Mouse (Mus musculus) midbrain, embryonic 14.5 days (tissue): Measurements from ENCODE around the gene Fancd2os. TPM values are rescaled to one million over a fixed set of nuclear protein-coding genes. Genes with fewer than 3 reads are reported as not detected.

Source experiments
- ATAC-seq: fragments of 200-750 bp; cut with Nextera tagmentation; 2 replicates; pipeline ENCODE4 v1.8.0; 2017; ENCODE audit warnings: moderate number of reproducible peaks, moderate library complexity; ENCODE audit not compliant: low FRiP score, low TSS enrichment
- DNase-seq: peaks from one replicate; pipeline ENCODE4 v3.0.0-alpha.2; 2015
- H3K27ac ChIP-seq: fragments of 300-500 bp; sonication (generic); replicated peaks from 2 replicates; pipeline ENCODE4 v1.5.1; 2014; ENCODE audit warnings: mild to moderate bottlenecking, low read depth, low read length, moderate library complexity
- H3K27me3 ChIP-seq: fragments of 300-500 bp; sonication (generic); 2 replicates; pipeline ENCODE4 v1.6.1; 2014; ENCODE audit warnings: low read length, control low read depth, mixed read lengths; ENCODE audit not compliant: control insufficient read depth, insufficient read depth
- H3K36me3 ChIP-seq: fragments of 300-500 bp; sonication (generic); 2 replicates; pipeline ENCODE4 v1.6.1; 2014; ENCODE audit warnings: low read length, control low read depth; ENCODE audit not compliant: control insufficient read depth, insufficient read depth
- H3K4me1 ChIP-seq: fragments of 300-500 bp; sonication (generic); 2 replicates; pipeline ENCODE4 v1.6.1; 2014; ENCODE audit warnings: mild to moderate bottlenecking, antibody characterized with exemption, low read length, control low read depth; ENCODE audit not compliant: control insufficient read depth, insufficient read depth
- H3K4me2 ChIP-seq: fragments of 300-500 bp; sonication (generic); 2 replicates; pipeline ENCODE4 v1.6.1; 2014; ENCODE audit warnings: mild to moderate bottlenecking, low read length, moderate library complexity
- H3K4me3 ChIP-seq: fragments of 300-500 bp; sonication (generic); replicated peaks from 2 replicates; pipeline ENCODE4 v1.5.1; 2014; ENCODE audit warnings: low read depth, low read length
- H3K9ac ChIP-seq: fragments of 300-500 bp; sonication (generic); replicated peaks from 2 replicates; pipeline ENCODE4 v1.6.1; 2014; ENCODE audit warnings: mild to moderate bottlenecking, low read length, moderate library complexity
- H3K9me3 ChIP-seq: fragments of 300-500 bp; sonication (generic); 2 replicates; pipeline ENCODE4 v1.6.1; 2016; ENCODE audit warnings: low read length, control low read depth, mixed read lengths; ENCODE audit not compliant: control insufficient read depth
- WGBS: fragments of 180-500 bp; shearing (Covaris S2); extraction: QIAGEN DNeasy Blood & Tissue Kit; methylation state at CpG from one replicate; pipeline ENCODE4 v1.1.7; 2014; 5-methylcytosine and 5-hydroxymethylcytosine counted together
- polyA plus RNA-seq: library from polyadenylated mRNA; unstranded; fragments of >200 nt; fragmentation: Nextera tagmentation; extraction: Ambion mirVana; gene quantifications from 2 replicates; pipeline ENCODE4 v1.2.1, GENCODE M21; 2014

The Fancd2os gene
- not detected in 2 replicates for polyA plus RNA-seq

- 30% methylated on average over 23 of the region's 23 CpGs for WGBS
- peak; percentile 19 for DNase-seq
Measured at GRCm38 (mm10) chr6:113600543-113601139, at the start of gene Fancd2os. Gene Fancd2os, minus strand, starts transcription at chr6:113600715.

GRCm38 (mm10) chr6:113650197-113650640 lies 49.7 kb upstream of the Fancd2os start:
- Histone ChIP-seq H3K27ac (no peak overlapping the region), H3K9me3 (no peaks in the 10 kb centered on the region), H3K4me1 (no peaks in the 10 kb centered on the region), H3K4me3 (no peak overlapping the region), H3K36me3 (no peaks in the 10 kb centered on the region), H3K27me3 (no peaks in the 10 kb centered on the region), H3K9ac (no peak overlapping the region), H3K4me2 (no peak overlapping the region)
- 82% methylated on average over 4 of the region's 4 CpGs for WGBS
- no peak for DNase-seq
- no peak for ATAC-seq

More at GRCm38 (mm10) chr6:113600543-113601139, at the start of gene Fancd2os:
- no peak within 1 kb of the TSS for H3K4me3 ChIP-seq
- no peaks in the 10 kb centered on the region for H3K27me3 ChIP-seq
- no peak for ATAC-seq
- H3K36me3 ChIP-seq, result no peaks in the 10 kb centered on the region
- H3K27ac ChIP-seq, result no peak within 1 kb of the TSS
- H3K4me2 ChIP-seq, result 0 out of 2 replicates have a peak within 1 kb of the TSS, but pooled peaks have one; percentile 15
- no peaks in the 10 kb centered on the region for H3K9me3 ChIP-seq
- peaks cover 4% of the 10 kb centered on the region for H3K4me1 ChIP-seq
- no peak within 1 kb of the TSS; the same call in 1 of the 2 replicates for H3K9ac ChIP-seq

GRCm38 (mm10) chr6:113649346-113650196 lies 49.1 kb upstream of the Fancd2os start:
- Histone ChIP-seq H3K4me3 (no peak overlapping the region), H3K9ac (no peak overlapping the region), H3K27ac (no peak overlapping the region), H3K4me1 (no peaks in the 10 kb centered on the region), H3K36me3 (no peaks in the 10 kb centered on the region), H3K27me3 (no peaks in the 10 kb centered on the region), H3K9me3 (no peaks in the 10 kb centered on the region), H3K4me2 (no peak overlapping the region)
- no peak for DNase-seq
- no peak for ATAC-seq
- WGBS, result 83% methylated on average over 7 of the region's 7 CpGs

- Histone ChIP-seq H3K4me1 (no peaks in the 10 kb centered on the region), H3K9me3 (no peaks in the 10 kb centered on the region), H3K36me3 (no peaks in the 10 kb centered on the region), H3K27me3 (no peaks in the 10 kb centered on the region), H3K4me2 (no peak overlapping the region), H3K27ac (no peak overlapping the region), H3K4me3 (no peak overlapping the region), H3K9ac (no peak overlapping the region)
- 89% methylated on average over 8 of the region's 8 CpGs for WGBS
- no peak for ATAC-seq
- DNase-seq, result no peak
Measured at GRCm38 (mm10) chr6:113644808-113645207, 44.3 kb upstream of the Fancd2os start.

- DNase-seq (no peak), ATAC-seq (no peak)
- Histone ChIP-seq H3K9me3 (no peaks in the 10 kb centered on the region), H3K36me3 (no peaks in the 10 kb centered on the region), H3K4me1 (no peaks in the 10 kb centered on the region), H3K4me3 (no peak overlapping the region), H3K27ac (no peak overlapping the region), H3K9ac (no peak overlapping the region), H3K4me2 (no peak overlapping the region), H3K27me3 (no peaks in the 10 kb centered on the region)
- 95% methylated on average over 2 of the region's 2 CpGs for WGBS
Measured at GRCm38 (mm10) chr6:113643967-113644366, 43.5 kb upstream of the Fancd2os start.

- Histone ChIP-seq H3K4me2 (no peak overlapping the region), H3K9me3 (no peaks in the 10 kb centered on the region), H3K9ac (no peak overlapping the region), H3K27me3 (no peaks in the 10 kb centered on the region), H3K4me1 (no peaks in the 10 kb centered on the region), H3K36me3 (no peaks in the 10 kb centered on the region), H3K27ac (no peak overlapping the region), H3K4me3 (no peak overlapping the region)
- 82% methylated on average over 4 of the region's 4 CpGs for WGBS
- no peak for DNase-seq
- ATAC-seq, result no peak
Measured at GRCm38 (mm10) chr6:113643021-113643420, 42.5 kb upstream of the Fancd2os start.

GRCm38 (mm10) chr6:113642605-113643004 lies 42.1 kb upstream of the Fancd2os start:
- DNase-seq (no peak), ATAC-seq (no peak)
- Histone ChIP-seq H3K4me2 (no peak overlapping the region), H3K27ac (no peak overlapping the region), H3K9ac (no peak overlapping the region), H3K4me3 (no peak overlapping the region), H3K27me3 (no peaks in the 10 kb centered on the region), H3K4me1 (no peaks in the 10 kb centered on the region), H3K9me3 (no peaks in the 10 kb centered on the region), H3K36me3 (no peaks in the 10 kb centered on the region)
- 88% methylated on average over 8 of the region's 8 CpGs for WGBS

- no peaks in the 10 kb centered on the region for H3K4me1 ChIP-seq
- no peak overlapping the region for H3K4me2 ChIP-seq
- H3K27ac ChIP-seq, result no peak overlapping the region
- no peaks in the 10 kb centered on the region for H3K9me3 ChIP-seq
- H3K27me3 ChIP-seq, result no peaks in the 10 kb centered on the region
- H3K9ac ChIP-seq, result no peak overlapping the region
- no peaks in the 10 kb centered on the region; the same call in 1 of the 2 replicates for H3K36me3 ChIP-seq
- DNase-seq (no peak), ATAC-seq (no peak)
- 85% methylated on average over 4 of the region's 4 CpGs for WGBS
- H3K4me3 ChIP-seq, result no peak overlapping the region
Measured at GRCm38 (mm10) chr6:113639201-113639600, 38.7 kb upstream of the Fancd2os start.
